Mouse (Mus musculus) embryonic facial prominence, embryonic 15.5 days (tissue): ENCODE measurements at regions not wholly inside any gene's neighbourhood (a gene's known extent, or its start where the extent isn't known, plus 50 kb on each side); places are given as distances from the start of the nearest gene placed in this dataset.
A peak's percentile ranks its signal among the peaks of the same experiment; 100 is the strongest.

Source experiments
- ATAC-seq: fragments of 200-750 bp; cut with Nextera tagmentation; 2 replicates; pipeline ENCODE4 v1.8.0; 2017; ENCODE audit warnings: low read depth, moderate TSS enrichment; ENCODE audit not compliant: insufficient number of reproducible peaks, low FRiP score, low TSS enrichment
- H3K27ac ChIP-seq: fragments of 300-500 bp; sonication (generic); replicated peaks from 2 replicates; pipeline ENCODE4 v1.5.1; 2015; ENCODE audit warnings: mild to moderate bottlenecking, inconsistent platforms
- H3K27me3 ChIP-seq: fragments of 300-500 bp; sonication (generic); 2 replicates; pipeline ENCODE4 v1.6.1; 2015; ENCODE audit warnings: inconsistent platforms
- H3K36me3 ChIP-seq: fragments of 300-500 bp; sonication (generic); 2 replicates; pipeline ENCODE4 v1.6.1; 2015; ENCODE audit warnings: mild to moderate bottlenecking, inconsistent platforms
- H3K4me1 ChIP-seq: fragments of 300-500 bp; sonication (generic); 2 replicates; pipeline ENCODE4 v1.6.1; 2015; ENCODE audit warnings: inconsistent platforms
- H3K4me2 ChIP-seq: fragments of 300-500 bp; sonication (generic); replicated peaks from 2 replicates; pipeline ENCODE4 v1.6.1; 2015; ENCODE audit warnings: mild to moderate bottlenecking, inconsistent platforms
- H3K4me3 ChIP-seq: fragments of 300-500 bp; sonication (generic); replicated peaks from 2 replicates; pipeline ENCODE4 v1.5.1; 2015; ENCODE audit warnings: mild to moderate bottlenecking, inconsistent platforms
- H3K9ac ChIP-seq: fragments of 300-500 bp; sonication (generic); 2 replicates; pipeline ENCODE4 v1.6.1; 2015; ENCODE audit warnings: inconsistent platforms
- H3K9me3 ChIP-seq: fragments of 300-500 bp; sonication (generic); replicated peaks from 2 replicates; pipeline ENCODE4 v1.6.1; 2016; ENCODE audit warnings: inconsistent platforms
- WGBS: fragments of 180-500 bp; shearing (Covaris S2); methylation state at CpG from one replicate; pipeline ENCODE4 v1.1.7; 2015; 5-methylcytosine and 5-hydroxymethylcytosine counted together

GRCm38 (mm10) chr5:70024571-70024970, 432.4 kb upstream of the Gnpda2 start:
- H3K4me3 ChIP-seq: no peak overlapping the region
- no peak overlapping the region for H3K9ac ChIP-seq
- WGBS: 44% methylated on average over 2 of the region's 2 CpGs
- no peaks in the 10 kb centered on the region for H3K36me3 ChIP-seq
- no peak overlapping the region for H3K4me2 ChIP-seq
- H3K9me3 ChIP-seq: no peaks in the 10 kb centered on the region
- ATAC-seq: peak; percentile 43; the same call in 1 of the 2 replicates
- no peaks in the 10 kb centered on the region for H3K27me3 ChIP-seq
- H3K4me1 ChIP-seq: no peaks in the 10 kb centered on the region
- no peak overlapping the region for H3K27ac ChIP-seq

GRCm38 (mm10) chr5:70011951-70012350, 419.8 kb upstream of the Gnpda2 start:
- H3K9me3 ChIP-seq: no peaks in the 10 kb centered on the region
- 56% methylated on average over 1 of the region's 1 CpGs for WGBS
- H3K27ac ChIP-seq: no peak overlapping the region
- no peak overlapping the region for H3K9ac ChIP-seq
- no peaks in the 10 kb centered on the region for H3K4me1 ChIP-seq
- no peak overlapping the region for H3K4me3 ChIP-seq
- H3K27me3 ChIP-seq: no peaks in the 10 kb centered on the region
- no peak overlapping the region for H3K4me2 ChIP-seq
- ATAC-seq: no peak
- no peaks in the 10 kb centered on the region for H3K36me3 ChIP-seq
